Mouse (Mus musculus) ES-Bruce4 (cell line): ENCODE results near the gene Stx6. TPM values are rescaled to one million over a fixed set of nuclear protein-coding genes. Genes with fewer than 3 reads are reported as not detected.

Source experiments
- H3K27ac ChIP-seq: 2 replicates; pipeline ENCODE4 v1.5.1; 2012; ENCODE audit warnings: low read length, inconsistent platforms; ENCODE audit not compliant: insufficient read depth
- H3K27me3 ChIP-seq: 2 replicates; pipeline ENCODE4 v1.6.1; 2012; ENCODE audit warnings: mild to moderate bottlenecking, low read length, inconsistent platforms; ENCODE audit not compliant: control insufficient read depth, poor library complexity, insufficient read depth, severe bottlenecking
- H3K36me3 ChIP-seq: 2 replicates; pipeline ENCODE4 v1.6.1; 2012; ENCODE audit warnings: inconsistent platforms, mild to moderate bottlenecking, low read length, moderate library complexity; ENCODE audit not compliant: control insufficient read depth, poor library complexity, insufficient read depth, severe bottlenecking
- H3K4me1 ChIP-seq: one replicate; pipeline ENCODE4 v1.8.1; 2011; ENCODE audit warnings: low read length; ENCODE audit not compliant: control insufficient read depth, insufficient read depth
- H3K4me3 ChIP-seq: 2 replicates; pipeline ENCODE4 v1.5.1; 2011; ENCODE audit warnings: low read depth, mild to moderate bottlenecking, low read length
- H3K9ac ChIP-seq: 2 replicates; pipeline ENCODE4 v1.6.1; 2012; ENCODE audit warnings: low read depth, mild to moderate bottlenecking, inconsistent platforms; ENCODE audit not compliant: poor library complexity, severe bottlenecking
- H3K9me3 ChIP-seq: replicated peaks from 2 replicates; pipeline ENCODE4 v1.6.1; 2012; ENCODE audit warnings: mild to moderate bottlenecking, low read length, inconsistent platforms; ENCODE audit not compliant: control insufficient read depth, poor library complexity, insufficient read depth, severe bottlenecking
- CTCF ChIP-seq: IDR thresholded peaks from one replicate; pipeline ENCODE4 v1.8.1; 2011; ENCODE audit warnings: low read depth, low read length
- EP300 ChIP-seq: IDR thresholded peaks from 2 replicates; pipeline ENCODE4 v1.6.1; 2011; ENCODE audit warnings: low read depth, low read length; ENCODE audit not compliant: insufficient read depth
- POLR2A ChIP-seq: IDR thresholded peaks from one replicate; pipeline ENCODE4 v1.8.1; 2011; ENCODE audit warnings: low read length; ENCODE audit not compliant: insufficient read depth
- polyA plus RNA-seq: library from polyadenylated mRNA; stranded (reverse); fragments of >200 nt; gene quantifications from 2 replicates; pipeline ENCODE4 v1.2.4, GENCODE M21; 2011; ENCODE audit warnings: low read depth; ENCODE audit not compliant: missing spikeins, insufficient read depth, insufficient read length

The Stx6 gene
- polyA plus RNA-seq, 1 experiment, result 32.8 TPM

- H3K4me3 ChIP-seq, result no peak overlapping the region
- 0 out of 2 replicates have a peak, but pooled peaks cover 2% of the 10 kb centered on the region for H3K27me3 ChIP-seq
- H3K4me1 ChIP-seq, result peaks cover 4% of the 10 kb centered on the region
- H3K36me3 ChIP-seq, result no peaks in the 10 kb centered on the region
- no peaks in the 10 kb centered on the region for H3K9me3 ChIP-seq
- no peak overlapping the region for H3K9ac ChIP-seq
- TF ChIP-seq EP300 (no peak), POLR2A (no peak), CTCF (no peak)
- H3K27ac ChIP-seq, result no peak overlapping the region
Observed at GRCm38 (mm10) chr1:155113946-155114345, 44.6 kb upstream of the Stx6 start.

GRCm38 (mm10) chr1:155119719-155120118, 38.8 kb upstream of the Stx6 start:
- H3K36me3 ChIP-seq, result no peaks in the 10 kb centered on the region
- no peak overlapping the region for H3K9ac ChIP-seq
- H3K9me3 ChIP-seq, result no peaks in the 10 kb centered on the region
- H3K27me3 ChIP-seq, result no peaks in the 10 kb centered on the region; the same call in 1 of the 2 replicates
- TF ChIP-seq EP300 (no peak), CTCF (no peak), POLR2A (no peak)
- no peaks in the 10 kb centered on the region for H3K4me1 ChIP-seq
- H3K27ac ChIP-seq, result no peak overlapping the region
- no peak overlapping the region for H3K4me3 ChIP-seq

- TF ChIP-seq EP300, result no peak
- no peak for TF ChIP-seq POLR2A
- no peak for TF ChIP-seq CTCF
- Histone ChIP-seq H3K4me3 (no peak overlapping the region), H3K27me3 (no peaks in the 10 kb centered on the region; the same call in 1 of the 2 replicates), H3K36me3 (no peaks in the 10 kb centered on the region), H3K27ac (no peak overlapping the region), H3K9me3 (no peaks in the 10 kb centered on the region), H3K9ac (no peak overlapping the region), H3K4me1 (no peaks in the 10 kb centered on the region)
Observed at GRCm38 (mm10) chr1:155121977-155122939, 36.3 kb upstream of the Stx6 start.

GRCm38 (mm10) chr1:155124397-155124796, 34.1 kb upstream of the Stx6 start:
- Histone ChIP-seq H3K9ac (no peak overlapping the region), H3K4me1 (no peaks in the 10 kb centered on the region), H3K27me3 (no peaks in the 10 kb centered on the region; the same call in 1 of the 2 replicates), H3K36me3 (no peaks in the 10 kb centered on the region), H3K27ac (no peak overlapping the region), H3K4me3 (no peak overlapping the region), H3K9me3 (no peaks in the 10 kb centered on the region)
- TF ChIP-seq CTCF (no peak), POLR2A (no peak), EP300 (no peak)

GRCm38 (mm10) chr1:155126716-155127115, 31.8 kb upstream of the Stx6 start:
- no peak overlapping the region for H3K9ac ChIP-seq
- no peak overlapping the region for H3K4me3 ChIP-seq
- no peak overlapping the region for H3K27ac ChIP-seq
- TF ChIP-seq EP300, result no peak
- TF ChIP-seq POLR2A, result no peak
- TF ChIP-seq CTCF, result no peak
- H3K27me3 ChIP-seq, result no peaks in the 10 kb centered on the region
- H3K36me3 ChIP-seq, result no peaks in the 10 kb centered on the region
- H3K4me1 ChIP-seq, result no peaks in the 10 kb centered on the region
- no peaks in the 10 kb centered on the region for H3K9me3 ChIP-seq

GRCm38 (mm10) chr1:155127429-155127934, 31.0 kb upstream of the Stx6 start:
- Histone ChIP-seq H3K9me3 (no peaks in the 10 kb centered on the region), H3K4me3 (no peak overlapping the region), H3K36me3 (no peaks in the 10 kb centered on the region), H3K27ac (no peak overlapping the region), H3K4me1 (no peaks in the 10 kb centered on the region), H3K9ac (no peak overlapping the region), H3K27me3 (no peaks in the 10 kb centered on the region)
- no peak for TF ChIP-seq CTCF
- TF ChIP-seq EP300, result no peak
- no peak for TF ChIP-seq POLR2A
